Mouse (Mus musculus): ENCODE measurements around the gene Atf1.
"Not testable (repeated sequence)": the region's sequence is repeated elsewhere in the genome, so short reads cannot be mapped to it uniquely, and the experiment has no call there.

Atf1 gene

GRCm38 (mm10) chr15:100218018-100218417 is 9.6 kb upstream of the Atf1 start:
- DNase-seq, result no peak

DNA sequence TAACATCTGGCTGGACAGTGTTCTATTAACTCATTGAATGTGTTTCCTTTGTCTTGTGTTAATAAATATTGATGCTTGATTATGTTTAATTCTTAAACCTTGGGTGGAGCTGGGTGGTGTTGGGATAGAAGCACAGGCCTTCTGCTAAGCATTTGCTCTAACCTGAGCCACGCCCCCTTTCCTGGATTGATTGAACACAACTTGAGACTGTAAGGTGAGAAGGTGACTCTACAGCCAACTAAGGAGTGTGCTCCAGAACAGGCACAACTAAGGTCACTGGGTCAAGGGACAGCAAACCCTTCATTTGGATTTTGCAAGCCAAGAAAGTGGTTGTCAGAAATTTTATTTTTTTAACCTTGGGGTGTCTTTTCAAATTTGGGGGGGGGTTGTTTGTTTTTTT is 8.2 kb upstream of the Atf1 start:
- no peak for DNase-seq

DNA sequence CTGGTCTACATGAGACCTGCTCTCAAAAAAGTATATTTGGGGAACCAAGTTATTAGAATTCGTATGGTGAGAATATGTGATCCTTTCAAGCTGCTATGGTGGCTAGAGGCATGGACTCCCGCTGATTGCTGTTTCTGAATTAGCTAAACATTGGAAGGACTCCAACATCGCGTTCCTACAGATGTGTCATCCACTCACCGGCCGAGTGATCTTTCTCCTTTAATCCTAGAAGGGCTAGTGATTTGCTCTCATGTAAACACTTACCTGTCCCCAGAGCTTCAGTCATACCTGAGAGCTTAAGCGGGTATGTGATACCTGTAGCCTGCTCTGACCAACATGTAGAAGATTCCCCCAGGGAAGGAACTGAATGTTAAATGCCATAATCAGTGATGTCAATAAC is 6.7 kb upstream of the Atf1 start:
- no peak for DNase-seq

DNA sequence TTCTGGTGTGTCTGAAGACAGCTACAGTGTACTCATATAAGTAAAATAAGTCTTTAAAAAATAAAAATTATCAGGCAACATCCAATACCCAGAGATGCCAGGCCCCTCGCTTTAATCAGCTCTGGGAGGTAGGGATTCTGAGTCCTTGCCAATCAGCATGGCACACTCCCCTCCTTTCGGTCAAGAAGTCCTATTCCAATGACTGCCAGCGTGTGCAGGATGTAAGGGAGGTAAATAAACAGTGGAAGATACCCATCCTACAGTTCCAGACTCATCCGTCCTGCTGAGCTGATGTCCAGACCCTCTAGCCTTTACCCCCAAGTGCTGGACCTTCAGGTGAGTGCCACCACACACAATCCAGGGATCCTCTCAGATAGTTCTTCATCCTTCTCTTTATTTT is 2.2 kb upstream of the Atf1 start:
- no peak for DNase-seq

GRCm38 (mm10) chr15:100225891-100226290 is 1.7 kb upstream of the Atf1 start:
- no peak for DNase-seq

DNA sequence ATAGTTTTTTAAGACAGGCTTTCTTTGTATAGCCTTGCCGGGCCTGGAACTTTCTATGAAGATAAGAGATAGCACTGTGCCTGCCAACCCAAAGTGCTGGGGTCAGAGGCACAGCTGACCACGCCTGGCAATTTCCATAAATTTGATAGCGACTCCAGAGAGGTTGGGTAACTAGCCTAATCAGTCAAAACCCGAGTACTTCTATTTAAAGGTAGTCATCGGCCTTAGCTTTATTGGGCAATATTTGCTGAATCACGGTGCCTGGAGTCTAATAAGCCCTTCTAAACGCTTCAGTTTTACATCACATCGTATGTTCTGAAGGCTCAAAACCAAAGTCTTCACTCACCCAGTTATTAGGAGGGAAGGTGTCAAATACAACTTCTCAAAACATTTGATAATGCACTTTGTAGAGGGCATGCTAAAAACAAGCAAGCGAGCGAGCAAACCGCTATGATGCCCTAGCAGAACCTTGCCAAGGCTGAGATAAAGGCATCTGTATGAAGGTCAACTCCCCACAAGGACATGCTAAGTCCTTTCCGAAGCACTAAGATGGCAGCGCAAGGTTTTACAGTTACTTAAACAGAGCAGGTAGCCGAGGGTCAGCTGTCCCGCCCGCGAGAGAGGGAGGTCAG is 472 bp upstream of the Atf1 start:
- DNase-seq, result no peak

DNA sequence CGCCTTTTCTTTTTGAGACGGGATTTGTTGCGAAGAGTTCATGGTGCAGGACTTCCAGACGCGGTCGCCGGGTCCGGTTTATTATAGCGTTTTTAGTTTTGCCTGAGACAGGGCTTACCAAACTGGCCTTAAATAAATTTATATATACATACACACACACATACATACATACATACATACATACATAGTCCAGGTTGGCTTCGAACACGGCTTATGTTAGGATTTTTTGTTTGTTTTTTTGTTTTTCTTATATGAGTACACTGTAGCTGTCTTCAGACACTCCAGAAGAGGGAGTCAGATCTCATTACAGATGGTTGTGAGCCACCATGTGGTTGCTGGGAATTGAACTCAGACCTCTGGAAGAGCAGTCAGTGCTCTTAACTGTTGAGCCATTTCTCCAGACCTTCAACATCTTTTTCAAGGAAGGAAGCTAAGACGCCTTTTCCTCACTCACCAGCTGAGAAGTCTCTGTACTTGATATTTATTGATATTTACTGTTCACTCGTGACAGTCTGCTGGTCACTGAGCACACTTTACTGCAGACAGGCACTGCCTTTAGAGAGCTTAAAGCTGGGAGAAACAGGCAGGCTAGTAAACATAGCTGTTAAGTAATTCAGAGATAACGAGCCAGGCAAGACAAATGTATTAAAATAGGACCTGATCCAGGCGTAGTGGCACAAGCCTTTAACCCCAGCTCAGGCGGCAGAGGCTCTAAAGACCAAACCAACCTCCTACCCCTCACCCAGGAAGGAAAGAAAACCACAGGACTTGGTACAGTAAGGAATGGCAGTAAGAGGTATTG is 1.1 kb downstream of the Atf1 start:
- DNase-seq, result no peak

DNA sequence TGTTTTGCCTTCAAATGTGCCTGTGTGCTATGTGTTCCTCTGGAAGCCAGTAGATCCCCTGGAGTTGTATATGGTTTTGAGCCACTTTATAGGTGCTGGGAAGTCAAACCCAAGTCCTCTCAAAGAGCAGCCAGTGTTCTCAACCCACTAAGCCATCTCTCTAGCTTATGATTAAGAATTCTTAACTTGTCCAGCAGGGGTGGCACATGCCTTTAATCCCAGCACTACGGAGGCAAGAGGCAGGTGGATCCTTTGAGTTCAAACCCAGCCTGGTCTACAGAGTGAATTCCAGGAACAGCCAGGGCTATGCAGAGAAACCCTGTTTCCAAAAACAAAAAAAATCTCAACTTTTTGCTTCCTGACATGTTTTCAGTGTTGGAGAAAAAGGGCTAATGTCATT is 3.0 kb downstream of the Atf1 start:
- no peak for DNase-seq

- DNase-seq, result no peak
Measured at GRCm38 (mm10) chr15:100231616-100232525, 4.3 kb downstream of the Atf1 start.

- DNase-seq, result no peak
Measured at GRCm38 (mm10) chr15:100235208-100235965, 7.8 kb downstream of the Atf1 start.

- DNase-seq, result no peak
Measured at GRCm38 (mm10) chr15:100236952-100237351, 9.3 kb downstream of the Atf1 start.

- DNase-seq, result no peak
Measured at GRCm38 (mm10) chr15:100241780-100242179, 14.2 kb downstream of the Atf1 start.

GRCm38 (mm10) chr15:100245951-100246350 is 18.3 kb downstream of the Atf1 start:
- no peak for DNase-seq

- DNase-seq, result no peak
Measured at GRCm38 (mm10) chr15:100247296-100247695, 19.7 kb downstream of the Atf1 start.

DNA sequence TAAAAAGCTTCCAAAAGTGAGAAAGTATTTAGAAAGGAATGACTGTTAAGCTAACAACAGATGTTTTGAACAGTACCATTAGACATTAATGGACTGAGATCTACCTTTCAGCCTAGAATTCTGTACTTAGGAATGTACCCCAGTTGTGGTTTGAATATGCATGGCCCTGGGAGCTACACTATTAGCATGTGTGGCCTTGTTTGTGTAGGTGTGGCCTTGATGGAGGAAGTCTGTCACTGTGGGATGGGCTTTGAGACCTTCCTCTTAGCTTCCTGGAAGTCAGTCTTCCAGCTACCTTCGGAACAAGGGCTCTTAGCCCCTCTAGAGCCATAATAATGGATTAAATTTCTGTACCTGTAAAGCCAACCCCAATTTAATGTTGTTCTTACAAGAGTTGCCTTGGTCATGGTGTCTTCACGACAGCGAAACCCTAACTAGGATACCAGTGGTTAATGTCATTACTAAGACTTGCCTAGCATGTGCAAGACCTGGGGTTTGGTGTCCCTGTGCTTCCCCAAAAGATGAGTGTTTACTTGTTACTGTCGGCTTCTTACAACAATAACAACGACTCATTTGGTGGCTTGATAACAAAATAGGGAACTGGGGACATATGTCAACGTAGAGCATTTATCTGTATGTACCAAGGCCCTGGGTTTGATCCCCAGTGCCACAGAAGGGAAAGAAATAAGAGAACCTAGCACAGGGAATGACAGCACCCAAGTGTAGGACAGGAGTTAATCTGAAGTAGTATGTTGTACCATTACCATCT is 21.2 kb downstream of the Atf1 start:
- DNase-seq, result no peak

- no peak for DNase-seq
Measured at GRCm38 (mm10) chr15:100251153-100251780, 23.6 kb downstream of the Atf1 start.

GRCm38 (mm10) chr15:100256386-100256785 is 28.8 kb downstream of the Atf1 start:
- no peak for DNase-seq

- DNase-seq, result no peak
Measured at GRCm38 (mm10) chr15:100257305-100257704, 29.7 kb downstream of the Atf1 start.

DNA sequence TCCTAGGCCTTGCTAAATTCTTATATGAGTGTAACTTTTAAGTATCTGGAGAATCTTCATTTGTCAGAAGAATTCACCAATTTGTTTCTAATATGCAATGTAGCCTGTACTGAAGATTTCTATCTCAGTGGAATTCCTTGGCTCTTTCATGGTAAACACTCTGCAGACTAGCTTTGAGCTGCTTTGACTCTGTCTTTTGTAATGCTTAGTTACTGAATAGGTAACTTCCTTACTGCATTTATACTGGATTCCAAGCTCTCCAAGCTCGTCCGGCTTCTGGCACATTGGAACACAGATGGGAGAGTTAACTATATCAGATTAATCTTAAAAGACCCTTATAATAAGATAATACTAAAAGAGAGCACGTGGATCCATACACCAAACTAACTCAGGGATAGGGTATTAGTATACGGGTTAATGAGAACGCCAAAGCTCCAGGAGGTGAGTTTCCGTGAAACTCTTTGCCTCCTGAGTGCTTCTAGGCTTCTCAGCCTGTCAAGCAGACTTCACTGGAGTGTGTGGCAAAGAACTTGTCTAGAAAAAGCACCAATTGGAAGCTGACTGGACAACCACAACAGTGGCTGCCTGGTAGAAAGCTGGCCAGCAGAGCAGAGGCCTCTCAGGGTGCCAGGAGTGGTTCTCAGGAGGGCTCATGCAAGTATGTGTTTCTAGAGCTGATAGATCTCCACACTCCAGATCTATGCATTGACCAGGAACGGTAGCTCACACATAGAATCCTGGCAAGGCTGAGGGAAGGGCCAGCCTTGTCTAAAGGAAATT is 31.2 kb downstream of the Atf1 start:
- DNase-seq, result no peak

- DNase-seq, result not testable (repeated sequence)
Measured at GRCm38 (mm10) chr15:100260351-100260750, 32.7 kb downstream of the Atf1 start.

Measured in thymus, postnatal 25 days (tissue).